Mouse (Mus musculus): ENCODE measurements around the gene Zfp607a.

DNA sequence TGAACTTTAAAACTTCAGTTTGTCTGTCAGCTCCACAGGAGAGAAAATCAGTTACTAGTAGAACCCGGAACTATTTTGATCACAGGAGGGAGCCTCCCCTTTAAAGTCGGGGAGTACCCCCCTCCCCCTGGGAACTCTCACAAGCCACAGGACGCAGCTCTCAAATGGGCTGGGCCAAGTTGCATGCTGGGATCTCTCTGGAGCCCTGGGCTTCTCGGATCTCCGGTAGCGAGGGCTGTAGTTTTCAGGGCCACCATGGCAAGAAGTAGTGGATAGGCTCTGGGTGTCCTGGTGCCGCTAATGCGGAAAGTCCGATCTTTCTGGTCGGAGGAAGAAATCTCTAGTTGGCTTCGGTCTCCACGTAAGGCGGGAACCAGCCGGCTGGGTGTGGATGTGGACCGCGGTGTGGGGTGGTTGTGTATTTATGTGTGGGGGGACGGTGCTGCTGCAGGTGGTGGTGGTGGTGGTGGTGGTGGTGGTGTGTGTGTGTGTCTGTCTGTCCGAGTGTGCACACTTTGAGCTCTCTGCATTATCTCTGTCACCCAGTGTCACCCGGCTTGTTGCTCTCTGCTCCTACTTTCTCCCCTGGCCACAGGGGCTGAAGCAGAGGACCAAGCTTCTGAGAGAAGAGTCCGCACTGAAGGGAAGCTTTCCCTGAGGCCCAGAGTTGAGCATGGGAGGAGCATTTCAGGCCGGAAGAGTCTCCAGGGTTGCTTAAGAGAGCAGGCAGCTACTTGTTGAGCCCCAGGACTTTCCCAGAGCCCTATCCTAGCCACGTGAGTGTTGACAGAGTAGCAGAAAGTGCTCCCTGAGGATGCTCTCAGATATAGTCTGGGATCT, 3.3 kb downstream of the Zfp607a start:
- TF ChIP-seq CTCF (IDR thresholded peaks at IDR 0.05; ENCODE audit: insufficient read depth, low read length) (no peak), POLR2A (IDR thresholded peaks at IDR 0.05; ENCODE audit: borderline replicate concordance, extremely low read depth, low read depth, low read length) (peak; percentile 77; the same call in 1 of the 2 replicates)

All from lung, adult 2 months (tissue).